Mouse (Mus musculus) spleen, adult 10 weeks (tissue): ENCODE results near the gene Rsl1. TPM values are rescaled to one million over a fixed set of nuclear protein-coding genes. Genes with fewer than 3 reads are reported as not detected.

Source experiments
- polyA plus RNA-seq: library from polyadenylated mRNA; stranded (reverse); fragments of 350-450 nt; fragmentation: Illumina TruSeq; extraction: RNeasy Lipid Tissue Mini Kit (QIAGEN cat#74804); gene quantifications from one replicate; pipeline ENCODE4 v1.2.3, GENCODE M21; 2015; ENCODE audit warnings: low replicate concordance; ENCODE audit not compliant: insufficient read depth

The Rsl1 gene
- polyA plus RNA-seq: 31.5 TPM

DNA sequence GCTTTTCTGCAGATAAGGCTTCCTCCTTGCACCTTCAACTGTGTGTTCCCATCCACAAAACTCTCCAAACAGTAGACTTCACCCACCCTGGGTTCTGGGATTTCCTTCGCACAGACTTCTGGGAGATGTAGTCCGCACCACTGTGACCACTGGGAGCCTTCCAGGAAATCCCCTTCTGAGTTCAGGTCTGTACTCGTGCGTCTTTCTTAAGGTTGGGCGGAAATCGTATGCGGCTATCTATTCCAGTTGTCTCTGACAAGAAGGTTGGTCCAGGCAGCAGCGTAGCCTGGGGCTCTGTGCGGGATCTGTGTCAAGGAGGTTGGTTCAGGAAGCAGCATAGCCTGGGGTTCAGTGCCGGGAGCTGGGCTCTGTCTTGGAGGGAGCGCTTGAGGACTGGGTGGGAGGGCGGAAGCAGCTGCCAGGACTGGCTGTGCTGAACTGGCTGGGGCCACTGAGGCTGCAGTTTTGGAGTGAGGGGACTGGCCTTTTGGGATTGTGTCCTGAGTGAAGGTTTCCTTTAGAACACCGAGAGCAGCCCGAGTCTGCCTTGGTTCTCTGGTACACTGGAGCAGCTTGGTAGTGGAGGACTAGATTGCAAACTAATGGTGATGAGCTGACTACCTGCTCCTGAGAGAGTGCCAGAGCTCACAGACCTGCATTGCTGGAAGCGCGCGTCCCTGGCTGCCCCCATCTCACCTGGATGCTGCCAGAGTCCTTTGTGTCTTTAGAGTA lies at the start of gene Rsl1:
Gene Rsl1 (plus strand): TSS at position 192 of the 732 bp plus-strand sequence.

GRCm38 (mm10) chr13:67194340-67194894 lies 21.4 kb downstream of the Rsl1 start, which contains the start of gene Zfp455:
TSS of gene Zfp455 (plus strand) at chr13:67194506.

Other genes starting within 250 kb of the Rsl1 start
- gene Zfp712, start 112.0 kb upstream of the Rsl1 start, polyA plus RNA-seq: 6.6 TPM
- gene Zfp708, start 75.2 kb upstream of the Rsl1 start, polyA plus RNA-seq: 4.0 TPM
- 6.7 TPM for gene Gm28557, start 64.6 kb upstream of the Rsl1 start, polyA plus RNA-seq
- gene Rslcan18, start 56.9 kb upstream of the Rsl1 start, polyA plus RNA-seq: 1.2 TPM
- gene Zfp759, start 51.5 kb upstream of the Rsl1 start, polyA plus RNA-seq: 5.9 TPM
- 7.7 TPM for gene Zfp455, start 21.3 kb downstream of the Rsl1 start, polyA plus RNA-seq
- gene Zfp458, start 105.3 kb downstream of the Rsl1 start, polyA plus RNA-seq: 6.9 TPM
- gene Zfp457, start 133.3 kb downstream of the Rsl1 start, polyA plus RNA-seq: 1.8 TPM
- gene Zfp595, start 159.4 kb downstream of the Rsl1 start, polyA plus RNA-seq: 24.2 TPM
- 3.4 TPM for gene Gm28044, start 187.4 kb downstream of the Rsl1 start, polyA plus RNA-seq
- 14.9 TPM for gene Zfp953, start 187.4 kb downstream of the Rsl1 start, polyA plus RNA-seq
- gene Gm28041, start 202.6 kb downstream of the Rsl1 start, polyA plus RNA-seq: 2.8 TPM
- gene Zfp456, start 202.6 kb downstream of the Rsl1 start, polyA plus RNA-seq: 12.7 TPM
- gene Zfp429, start 226.6 kb downstream of the Rsl1 start, polyA plus RNA-seq: 37.0 TPM
- gene Zfp459, start 248.2 kb downstream of the Rsl1 start, polyA plus RNA-seq: 5.2 TPM